Mouse (Mus musculus) adrenal gland, adult 18-20 months (tissue): ENCODE data around the gene Tcp11. TPM values are rescaled to one million over a fixed set of nuclear protein-coding genes. Genes with fewer than 3 reads are reported as not detected.

Experiments used
- DNase-seq, 2 experiments: peaks; one replicate each; pipeline ENCODE4 v3.0.0; 2021 to 2022; ENCODE audit warnings: low spot score in 2 of 2
- total RNA-seq, 2 experiments: library from RNA; stranded (reverse); gene quantifications; 1 replicate in 1 of 2; 2 replicates in 1 of 2; pipeline ENCODE4 v1.2.3; 2021

Gene Tcp11
- total RNA-seq, 2 experiments from 2014 or later: not detected

DNA sequence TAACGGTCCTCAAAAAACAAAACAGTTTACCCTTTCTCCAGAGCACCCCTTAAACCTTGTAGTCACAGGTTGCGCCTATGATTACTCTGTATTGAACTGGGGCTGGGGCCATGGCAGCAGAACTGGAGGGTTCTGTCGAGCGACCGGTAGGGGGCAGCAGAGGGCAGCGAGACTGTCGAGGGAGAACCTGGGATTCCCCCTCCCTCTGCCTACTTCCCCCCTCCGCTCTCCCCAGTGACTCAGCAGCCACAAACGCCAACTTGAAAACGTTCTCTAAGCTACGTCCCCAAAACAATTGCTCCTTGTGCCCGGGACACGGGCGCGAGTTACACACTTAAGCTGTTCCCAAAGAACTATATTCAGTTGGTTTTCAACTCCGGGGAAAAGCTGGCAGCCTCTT lies 4.5 kb upstream of the Tcp11 start:
- DNase-seq: peak; percentile 92 to 96

DNA sequence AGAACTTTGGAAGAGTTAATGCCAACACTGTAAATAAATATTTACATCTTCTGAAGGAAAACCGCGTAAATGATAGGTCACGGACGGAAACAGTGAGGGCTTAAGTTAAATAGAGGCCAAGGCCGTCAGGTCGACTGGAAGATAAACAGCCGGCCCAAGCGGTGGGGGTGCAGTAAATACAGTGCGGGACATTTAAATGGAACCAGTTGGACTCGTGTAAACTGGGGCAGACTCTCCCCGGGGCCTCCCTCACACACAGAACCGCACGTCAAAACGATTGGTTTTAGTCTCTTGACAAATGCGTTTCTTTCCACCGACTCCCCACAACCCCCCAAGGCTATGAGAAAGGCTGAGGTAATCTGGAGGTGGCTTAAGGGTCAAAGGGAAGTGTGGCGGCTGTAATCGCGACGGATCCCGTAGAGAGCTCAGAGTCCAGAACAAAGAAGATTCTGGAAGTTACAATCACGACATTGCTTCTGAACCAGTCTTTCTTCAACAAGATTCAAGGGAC lies 4.0 kb upstream of the Tcp11 start:
- DNase-seq: peak in 1 of 2 experiments; percentile 25

DNA sequence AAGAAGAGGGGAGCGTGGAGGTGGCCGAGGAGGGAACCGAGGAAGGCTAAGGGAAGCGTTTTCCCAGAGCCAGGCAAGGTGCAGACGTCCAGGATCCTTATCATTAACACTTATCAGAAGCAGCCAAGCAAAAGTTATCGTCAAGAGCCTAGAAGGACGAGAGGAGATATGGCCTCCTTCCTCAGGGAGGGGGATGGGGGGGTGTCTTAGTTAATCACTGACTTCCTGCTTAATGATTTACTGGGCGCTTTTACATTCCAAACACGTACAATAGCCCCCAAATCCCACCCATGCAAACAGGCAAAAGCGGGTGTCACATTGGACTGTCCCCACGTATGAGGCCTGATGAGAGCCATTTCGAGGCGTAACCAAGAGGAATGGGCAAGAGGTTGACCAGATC lies 2.4 kb upstream of the Tcp11 start:
- DNase-seq: no peak

DNA sequence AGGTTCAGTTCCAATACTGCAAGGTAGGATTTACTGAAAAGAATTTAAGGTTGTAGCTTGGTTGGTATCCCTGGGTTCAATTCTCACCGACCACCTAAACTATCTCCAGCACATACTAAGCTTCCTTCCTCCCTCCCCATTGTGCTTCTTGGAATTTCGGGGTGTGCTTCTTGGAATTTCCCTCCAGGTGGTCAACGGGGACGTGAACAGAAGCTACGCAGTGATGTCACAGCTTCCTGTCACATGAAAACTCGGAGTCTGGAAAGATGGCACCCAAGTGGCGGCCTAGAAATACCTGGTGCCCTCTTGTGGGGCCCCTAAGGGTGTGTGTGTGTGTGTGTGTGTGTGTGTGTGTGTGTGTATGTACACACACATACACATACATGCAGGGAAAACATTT lies 1.4 kb upstream of the Tcp11 start:
- no peak for DNase-seq

DNA sequence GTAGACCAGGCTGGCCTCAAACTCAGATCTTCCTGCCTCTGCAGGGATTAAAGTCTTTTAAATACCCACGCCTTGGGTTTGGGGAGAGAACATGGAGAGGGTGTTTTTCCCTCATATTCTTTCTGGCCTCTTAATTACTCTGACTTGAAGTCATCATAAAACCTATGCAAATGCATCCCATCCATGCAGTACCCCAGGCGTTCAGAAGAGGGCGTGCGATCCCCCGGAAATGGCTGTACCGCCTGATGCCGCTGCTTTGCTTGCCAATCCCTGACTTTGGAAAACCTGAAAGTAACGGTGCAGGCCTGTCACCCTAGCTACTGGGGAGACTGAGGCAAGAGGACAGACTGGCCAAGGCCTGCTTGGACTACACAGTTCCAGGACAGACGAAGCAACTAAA lies 946 bp upstream of the Tcp11 start:
- DNase-seq: peak; percentile 45 to 53

DNA sequence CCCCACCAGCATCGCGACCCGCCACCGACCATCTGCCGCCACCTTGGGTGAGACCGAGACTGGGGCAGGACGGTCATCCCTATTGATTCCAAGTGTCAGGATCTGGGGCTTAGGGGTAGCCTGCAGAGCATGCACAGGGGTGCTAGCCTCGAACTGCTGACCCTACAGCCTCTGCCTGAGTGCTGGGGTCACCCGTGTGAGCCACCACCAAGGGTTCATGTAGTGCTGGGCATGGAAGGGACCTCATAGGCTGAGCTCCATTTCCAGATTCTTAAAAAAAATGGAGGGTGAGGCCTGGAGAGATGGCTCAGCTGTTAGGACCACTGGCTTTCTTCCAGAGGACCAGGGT lies 352 bp upstream of the Tcp11 start:
- no peak for DNase-seq

DNA sequence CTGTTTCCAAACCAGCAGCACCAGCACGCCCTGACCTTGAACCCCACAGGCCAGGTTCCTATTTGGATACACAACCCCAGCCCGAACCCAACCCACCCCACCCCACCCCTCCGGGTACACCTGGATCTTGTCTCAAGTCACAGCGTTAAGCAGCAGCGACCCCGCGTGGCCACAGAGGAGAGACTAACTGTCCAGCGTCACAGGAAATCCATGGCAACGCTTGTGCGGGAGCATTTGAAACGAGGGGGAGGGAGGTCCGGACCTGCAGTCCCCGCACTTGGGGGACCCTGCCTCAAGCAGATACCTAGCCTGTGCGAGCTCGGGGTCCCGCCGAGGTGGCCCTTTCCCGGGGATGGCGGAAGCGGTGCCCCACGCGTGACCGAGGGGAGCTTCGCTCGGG lies 821 bp downstream of the Tcp11 start:
- DNase-seq: peak; percentile 80 to 87

DNA sequence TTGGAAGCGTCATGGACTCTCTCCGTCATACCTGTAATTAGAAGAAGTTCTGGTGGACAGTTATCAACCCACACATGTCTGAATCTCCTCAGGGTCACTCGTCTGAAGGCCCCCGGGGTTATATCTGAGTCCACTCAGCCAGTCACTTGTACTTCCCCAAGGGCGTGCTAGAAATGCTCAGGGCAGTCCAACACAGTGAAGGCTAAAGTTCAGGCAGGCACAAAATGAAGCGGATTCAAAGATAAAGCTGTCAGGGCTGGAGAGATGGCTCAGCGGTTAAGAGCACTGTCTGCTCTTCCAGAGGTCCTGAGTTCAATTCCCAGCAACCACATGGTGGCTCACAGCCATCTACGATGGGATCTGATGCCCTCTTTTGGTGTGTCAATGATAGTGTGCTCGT lies 2.4 kb downstream of the Tcp11 start:
- DNase-seq: no peak

DNA sequence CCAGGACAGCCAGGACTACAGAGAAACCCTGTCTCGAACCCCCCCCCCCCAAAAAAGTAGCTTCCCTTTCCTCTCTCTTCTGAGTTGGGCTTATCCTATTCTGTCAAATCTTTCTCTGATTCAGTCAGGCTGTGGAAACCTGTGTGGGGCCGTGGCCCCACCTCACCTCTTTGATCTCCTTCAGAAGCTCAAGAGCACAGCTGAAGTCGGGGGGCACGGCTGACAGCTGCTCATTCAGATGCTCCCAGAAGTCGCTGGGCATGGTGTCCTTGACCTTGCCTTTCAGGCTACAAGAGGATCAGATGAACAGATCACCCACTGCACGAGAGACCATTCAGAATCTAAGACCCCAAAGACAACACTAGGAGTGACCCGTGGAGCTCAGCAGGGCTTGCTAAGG lies 6.0 kb downstream of the Tcp11 start:
- no peak for DNase-seq

DNA sequence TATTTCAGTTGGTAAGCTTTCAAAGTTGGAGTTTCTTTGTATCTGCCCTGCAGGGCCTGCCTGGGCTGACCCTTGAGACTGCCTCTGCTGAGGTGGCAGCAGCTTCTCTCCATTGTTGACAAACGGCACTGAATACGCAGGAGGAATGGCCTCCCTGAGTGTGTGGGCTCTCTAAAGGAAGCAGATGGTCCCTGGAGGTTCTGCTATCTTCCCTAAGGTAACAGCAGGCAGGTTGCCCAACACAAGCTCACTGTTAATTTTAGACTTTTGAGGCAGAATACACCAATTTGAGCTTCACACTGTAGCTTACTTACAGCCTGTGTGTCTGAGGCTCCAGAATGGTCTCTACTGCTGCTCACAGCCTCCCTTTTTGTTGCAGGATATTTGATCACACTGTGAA lies 7.7 kb downstream of the Tcp11 start:
- DNase-seq: no peak

DNA sequence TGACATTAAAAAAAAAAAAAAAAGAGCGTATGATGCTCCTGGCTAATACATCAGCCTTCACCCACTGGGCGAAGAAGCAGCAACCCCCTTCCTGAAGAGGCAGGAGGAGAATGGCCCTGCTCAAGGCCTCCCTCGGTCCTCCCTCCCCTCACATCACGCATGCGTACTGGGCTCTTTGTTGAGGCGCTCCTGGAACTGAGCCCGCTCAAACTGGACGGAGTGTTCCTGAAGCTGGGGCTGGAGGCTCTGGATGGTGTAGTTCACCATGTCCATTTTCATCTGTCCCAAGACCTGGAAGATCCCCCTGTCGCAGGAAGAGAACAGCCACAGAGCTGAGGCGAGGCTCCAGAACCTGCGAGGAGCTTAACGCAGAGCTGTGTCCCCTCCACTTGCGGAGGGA lies 10.2 kb downstream of the Tcp11 start:
- peak; percentile 69 to 74 for DNase-seq

DNA sequence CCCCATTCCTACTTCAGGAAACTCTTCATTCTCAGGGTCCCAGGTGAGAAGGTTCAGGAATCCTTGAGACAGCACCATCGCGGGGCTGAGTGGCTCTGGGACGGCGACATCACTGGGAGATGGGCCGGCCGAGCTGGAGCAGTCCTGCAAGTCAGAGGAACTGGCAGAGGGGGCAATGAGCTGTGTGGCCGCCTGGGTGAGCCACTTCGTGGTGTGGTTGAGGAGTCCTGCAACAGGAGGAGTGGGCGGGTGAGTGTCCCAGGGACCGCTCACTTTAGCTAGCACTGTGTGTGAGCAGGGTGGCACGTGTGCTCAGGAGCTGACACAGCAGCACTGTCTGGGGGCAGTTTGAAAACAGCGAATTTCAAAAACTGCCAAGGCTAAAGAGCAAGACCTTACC lies 11.0 kb downstream of the Tcp11 start:
- no peak for DNase-seq

DNA sequence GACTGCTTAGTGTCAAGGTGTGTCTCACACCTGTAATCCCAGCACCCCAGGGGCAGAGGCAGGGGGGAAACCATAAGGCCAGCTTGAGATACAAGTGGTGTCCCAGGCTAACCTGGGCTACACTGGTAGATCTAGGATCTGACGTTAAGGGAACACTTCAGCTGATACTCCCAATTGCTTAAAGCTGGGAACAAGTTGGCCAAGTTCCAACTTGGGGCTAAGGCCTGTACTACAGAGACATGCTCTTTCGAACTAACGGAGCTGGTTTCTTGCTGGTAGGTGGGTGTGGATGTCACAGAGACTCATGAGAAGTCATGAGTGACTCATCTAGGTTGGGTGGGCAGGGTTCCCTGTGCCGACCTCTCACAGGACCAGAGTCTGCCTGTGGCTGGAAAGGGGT lies 13.1 kb downstream of the Tcp11 start:
- no peak for DNase-seq

DNA sequence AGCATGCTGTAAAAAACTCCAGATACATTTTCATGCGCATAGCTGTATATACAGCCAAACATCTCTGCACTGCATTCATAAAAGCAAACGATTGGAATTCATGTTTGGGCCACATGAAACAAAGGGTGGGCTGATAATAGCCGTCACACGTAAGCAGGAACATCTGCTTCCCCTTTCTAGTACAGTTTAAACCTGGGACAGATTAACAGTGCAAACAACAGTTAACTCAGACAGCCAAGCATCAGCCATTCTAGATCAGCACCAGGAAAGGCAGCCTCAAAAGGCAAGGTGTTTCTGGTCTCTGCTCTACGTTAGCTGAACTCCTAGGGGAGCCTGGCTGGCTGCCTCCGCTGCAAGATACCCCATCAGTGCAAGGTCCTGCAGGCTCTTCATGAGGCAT lies 17.3 kb downstream of the Tcp11 start:
- DNase-seq: no peak

DNA sequence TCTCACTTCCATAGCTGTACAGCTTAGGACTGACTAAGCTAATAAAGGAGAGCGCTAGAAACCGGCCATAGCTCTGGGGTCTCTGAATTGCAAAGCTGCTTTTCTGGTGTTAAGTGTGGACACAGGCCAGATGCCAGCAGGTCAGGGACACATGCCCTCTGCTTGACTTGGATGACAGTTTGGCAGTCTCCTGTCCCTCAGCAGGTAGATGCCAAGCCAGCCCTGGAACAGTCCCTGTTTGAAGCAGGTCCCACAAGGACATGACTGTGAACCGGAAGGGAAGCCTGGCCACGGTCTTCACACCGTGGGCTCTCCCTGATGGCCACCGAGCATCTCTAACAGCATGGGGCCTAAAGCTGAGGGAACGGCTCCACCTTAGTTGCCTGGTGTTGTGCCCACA lies 17.7 kb downstream of the Tcp11 start:
- no peak for DNase-seq

DNA sequence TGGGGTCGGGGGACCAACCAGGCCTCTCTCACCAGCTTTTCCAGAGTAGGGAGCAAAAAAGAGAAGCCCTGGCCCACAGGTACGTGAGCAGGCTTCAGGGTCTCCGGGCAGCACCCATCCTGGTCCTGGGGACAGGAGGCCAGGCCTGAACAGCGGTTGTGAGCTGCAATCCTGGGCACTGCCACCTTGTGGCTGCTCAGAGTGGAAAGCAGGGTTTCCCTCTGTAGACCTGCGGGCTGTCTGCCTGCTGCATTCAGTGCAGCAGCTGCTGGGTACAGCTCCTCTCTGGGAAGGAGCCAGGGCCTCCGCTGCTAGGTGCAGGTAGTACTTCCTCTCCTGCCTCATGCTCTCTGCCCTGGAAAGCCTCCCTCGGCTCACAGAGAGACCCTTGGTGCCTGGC lies 19.0 kb downstream of the Tcp11 start:
- no peak for DNase-seq

DNA sequence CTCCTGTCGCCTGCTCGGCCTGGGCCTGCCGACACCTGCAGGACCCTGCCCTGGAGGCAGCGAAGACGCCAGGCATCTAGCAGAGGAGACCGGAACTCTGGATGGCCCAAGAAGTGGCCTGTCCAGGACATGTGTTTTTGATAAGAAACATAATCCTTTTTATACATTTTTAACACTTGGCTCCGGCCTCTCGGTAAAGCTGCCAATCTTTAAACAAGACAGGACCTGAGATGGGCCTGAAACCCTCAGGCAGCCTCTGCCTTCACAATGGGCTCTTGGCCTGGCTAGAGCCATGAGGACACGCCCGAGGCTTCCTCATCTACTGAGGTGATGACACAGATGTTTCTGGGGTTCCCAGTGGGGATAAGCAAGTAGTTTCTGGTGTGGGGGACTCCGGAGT lies 19.8 kb downstream of the Tcp11 start:
- DNase-seq: no peak

DNA sequence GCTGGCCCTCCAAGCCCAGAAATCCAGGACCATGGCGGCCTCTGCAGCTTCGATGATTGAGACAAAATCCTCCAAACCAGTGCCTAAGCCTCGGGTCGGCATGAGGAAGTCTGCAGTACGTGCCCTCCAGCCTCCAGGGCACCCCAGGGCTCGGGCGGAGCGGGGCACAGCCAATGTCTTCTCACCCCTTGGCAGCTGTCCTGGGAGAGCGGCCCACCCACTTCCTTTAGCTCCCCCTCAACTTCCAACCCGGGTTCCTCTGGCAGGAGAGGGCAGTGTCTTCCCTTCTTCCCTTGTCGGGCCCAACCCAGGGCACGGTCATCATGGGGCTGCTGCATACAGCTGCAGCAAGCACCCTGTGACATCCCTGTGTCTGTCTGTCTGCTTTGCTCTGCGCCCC lies 22.1 kb downstream of the Tcp11 start:
- no peak for DNase-seq

DNA sequence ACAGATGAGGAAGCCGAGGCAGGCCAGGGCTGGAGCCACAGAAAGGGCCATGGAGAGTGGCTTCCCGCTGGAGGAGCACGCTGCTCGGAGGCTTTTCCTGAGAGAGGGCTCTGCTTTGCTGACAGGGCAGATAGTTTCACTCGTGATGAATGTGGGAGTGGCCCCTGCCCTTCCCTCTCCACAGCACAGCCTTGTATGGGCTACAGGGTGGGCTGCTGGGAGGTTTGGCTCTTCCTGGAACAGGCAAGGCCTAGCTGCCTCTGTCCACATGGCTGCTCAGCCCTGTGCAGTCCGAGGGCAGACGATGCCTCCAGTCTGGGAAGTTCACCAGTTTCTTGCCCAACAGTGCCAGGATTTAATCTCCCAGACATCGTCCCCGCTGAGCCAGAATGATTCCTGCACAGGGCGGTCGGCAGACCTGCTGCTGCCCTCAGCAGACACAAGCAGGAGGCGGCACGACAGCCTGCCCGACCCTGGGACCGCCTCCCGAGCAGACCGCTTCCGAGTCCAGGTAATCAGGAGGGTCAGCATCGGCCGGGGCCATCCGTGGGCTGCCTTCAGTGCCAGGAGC lies 28.1 kb downstream of the Tcp11 start:
- no peak for DNase-seq

DNA sequence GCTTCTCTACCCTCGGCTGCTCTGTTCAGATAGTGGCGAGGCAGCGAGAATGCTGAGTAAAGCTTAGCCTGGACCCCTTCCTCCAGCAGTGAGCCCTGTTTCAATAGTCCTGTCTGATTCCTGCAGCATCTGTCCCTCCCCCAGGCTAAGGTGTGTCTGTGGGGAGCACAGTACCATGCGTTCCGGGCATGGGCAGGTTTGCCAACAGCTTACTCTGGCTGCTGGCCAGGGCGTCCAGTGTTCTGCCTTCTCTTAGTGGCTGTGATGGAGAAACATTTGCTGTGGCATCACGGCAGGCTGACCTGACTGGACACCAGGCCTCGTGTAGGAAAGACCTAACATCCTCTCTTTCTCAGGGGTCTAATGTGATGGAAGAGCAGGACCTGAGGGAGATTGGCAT lies 30.2 kb downstream of the Tcp11 start:
- no peak for DNase-seq

DNA sequence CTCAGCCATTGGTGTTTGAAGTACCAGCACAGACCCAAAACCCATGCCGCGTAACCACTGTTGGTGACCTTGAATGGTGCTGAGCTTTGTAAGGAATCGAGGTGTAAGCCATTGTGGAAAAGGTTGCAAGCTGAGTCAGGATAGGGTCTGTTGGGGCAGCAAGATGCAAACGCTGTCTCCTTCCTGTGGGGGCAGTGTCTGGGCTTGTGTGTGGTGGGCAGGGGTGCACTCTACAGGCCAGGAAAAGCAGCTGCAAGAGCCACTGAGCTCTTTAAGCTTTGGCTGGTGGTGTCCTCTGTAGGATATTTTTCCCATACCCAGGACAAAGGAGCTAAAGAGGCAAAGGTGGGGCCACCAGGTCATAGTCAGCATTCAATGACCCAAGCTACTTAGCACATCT lies 32.0 kb downstream of the Tcp11 start:
- no peak for DNase-seq

DNA sequence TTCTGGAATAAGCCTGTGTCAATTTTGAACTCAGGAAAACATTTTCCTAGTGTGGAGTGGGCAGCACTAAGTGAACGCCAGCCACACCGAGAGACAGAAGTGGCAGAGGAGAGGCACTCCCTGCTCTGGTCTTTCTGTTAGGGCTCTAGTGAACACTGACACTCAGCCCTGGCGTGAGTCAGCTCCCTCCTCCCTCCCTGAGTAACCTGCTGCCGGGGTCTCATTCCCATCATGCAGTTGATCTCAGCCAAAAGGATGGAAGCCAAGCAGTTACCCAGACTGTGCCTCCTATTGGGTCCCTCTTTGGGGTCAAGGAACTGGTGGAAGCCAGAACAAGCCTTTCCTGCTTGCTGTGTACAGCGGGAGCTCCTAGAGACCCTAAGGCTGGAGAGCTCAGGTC lies 32.9 kb downstream of the Tcp11 start:
- no peak for DNase-seq

DNA sequence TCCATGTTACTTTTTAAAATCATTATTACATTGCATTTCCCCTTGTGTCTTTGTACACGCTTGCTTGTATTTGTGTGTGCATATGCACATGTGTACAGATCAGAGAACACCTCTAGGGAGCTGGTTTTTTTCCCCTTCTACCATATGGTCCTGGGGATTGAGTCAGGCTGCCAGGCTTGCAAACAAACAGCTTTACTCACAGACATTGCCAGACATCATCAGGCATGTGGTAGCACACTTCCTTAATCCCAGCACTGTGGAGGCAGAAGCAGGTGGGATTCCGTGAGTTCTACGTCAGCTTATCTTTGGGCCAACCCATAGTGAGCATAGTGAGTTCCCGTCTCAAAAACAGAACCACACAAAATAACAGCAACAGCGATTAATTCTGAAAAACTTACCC lies 33.4 kb downstream of the Tcp11 start:
- DNase-seq: no peak

DNA sequence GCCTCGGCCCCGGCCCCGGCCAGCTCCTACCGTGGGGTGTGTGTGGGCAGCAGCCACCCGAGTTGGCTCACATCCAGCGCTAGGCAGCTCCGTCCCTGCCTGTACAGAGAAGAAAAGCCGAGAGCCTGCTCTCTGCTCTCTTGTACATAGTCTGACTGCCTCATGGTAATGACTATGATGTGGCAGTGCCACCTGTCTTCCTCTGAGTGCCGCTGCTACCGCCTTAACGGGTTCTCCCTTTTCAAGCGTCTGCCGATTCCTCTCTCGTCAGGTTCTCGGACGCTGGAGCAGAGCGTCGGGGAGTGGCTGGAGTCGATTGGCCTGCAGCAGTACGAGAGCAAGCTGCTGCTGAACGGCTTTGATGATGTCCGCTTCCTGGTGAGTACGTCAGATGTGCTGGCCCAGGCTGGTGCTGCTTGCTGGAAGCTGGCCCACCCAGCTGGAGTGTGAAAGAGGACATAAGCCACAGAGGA lies 38.1 kb downstream of the Tcp11 start:
- DNase-seq: no peak
